Mouse (Mus musculus) forebrain, embryonic 10.5 days (tissue): ENCODE results near the gene Plxnd1. TPM values are rescaled to one million over a fixed set of nuclear protein-coding genes. Genes with fewer than 3 reads are reported as not detected.
A peak's percentile ranks its signal among the peaks of the same experiment; 100 is the strongest.

Experiments
- DNase-seq: peaks from one replicate; pipeline ENCODE4 v3.0.0-alpha.2; 2017; ENCODE audit warnings: low spot score; ENCODE audit errors: extremely low spot score
- H3K27ac ChIP-seq: fragments of 300-500 bp; sonication (generic); 2 replicates; pipeline ENCODE4 v1.5.1; 2016; ENCODE audit warnings: mild to moderate bottlenecking
- H3K27me3 ChIP-seq: fragments of 300-500 bp; sonication (generic); 2 replicates; pipeline ENCODE4 v1.6.1; 2016; ENCODE audit warnings: mild to moderate bottlenecking; ENCODE audit not compliant: poor library complexity, severe bottlenecking
- H3K36me3 ChIP-seq: fragments of 300-500 bp; sonication (generic); replicated peaks from 2 replicates; pipeline ENCODE4 v1.6.1; 2016; ENCODE audit warnings: mild to moderate bottlenecking, moderate library complexity
- H3K4me1 ChIP-seq: fragments of 300-500 bp; sonication (generic); 2 replicates; pipeline ENCODE4 v1.6.1; 2016
- H3K4me3 ChIP-seq: fragments of 300-500 bp; sonication (generic); 2 replicates; pipeline ENCODE4 v1.5.1; 2016; ENCODE audit warnings: mild to moderate bottlenecking, moderate library complexity
- H3K9me3 ChIP-seq: fragments of 300-500 bp; sonication (generic); 2 replicates; pipeline ENCODE4 v1.6.1; 2016; ENCODE audit warnings: mild to moderate bottlenecking, moderate library complexity
- WGBS: fragments of 180-500 bp; shearing (Covaris S2); methylation state at CpG from one replicate; pipeline ENCODE4 v1.1.7; 2016; 5-methylcytosine and 5-hydroxymethylcytosine counted together
- polyA plus RNA-seq: library from polyadenylated mRNA; unstranded; fragments of >200 nt; fragmentation: Nextera tagmentation; extraction: Ambion mirVana; gene quantifications from 2 replicates; pipeline ENCODE4 v1.2.1, GENCODE M21; 2016

Gene Plxnd1
- 23.9 and 28.0 TPM in 2 replicates for polyA plus RNA-seq

- H3K27me3 ChIP-seq: peaks cover 71% of the 10 kb centered on the region
- H3K9me3 ChIP-seq: no peaks in the 10 kb centered on the region
- H3K4me3 ChIP-seq: peak within 1 kb of the TSS; percentile 62
- DNase-seq: peak; percentile 87
- H3K36me3 ChIP-seq: no peaks in the 10 kb centered on the region
- H3K4me1 ChIP-seq: peaks cover 80% of the 10 kb centered on the region
- peak within 1 kb of the TSS; percentile 75 for H3K27ac ChIP-seq
- WGBS: 2% methylated on average over 49 of the region's 51 CpGs
These were observed at the start of gene Plxnd1 for GRCm38 (mm10) chr6:115994877-115995520. Gene Plxnd1, minus strand, starts transcription at chr6:115995005.

DNA sequence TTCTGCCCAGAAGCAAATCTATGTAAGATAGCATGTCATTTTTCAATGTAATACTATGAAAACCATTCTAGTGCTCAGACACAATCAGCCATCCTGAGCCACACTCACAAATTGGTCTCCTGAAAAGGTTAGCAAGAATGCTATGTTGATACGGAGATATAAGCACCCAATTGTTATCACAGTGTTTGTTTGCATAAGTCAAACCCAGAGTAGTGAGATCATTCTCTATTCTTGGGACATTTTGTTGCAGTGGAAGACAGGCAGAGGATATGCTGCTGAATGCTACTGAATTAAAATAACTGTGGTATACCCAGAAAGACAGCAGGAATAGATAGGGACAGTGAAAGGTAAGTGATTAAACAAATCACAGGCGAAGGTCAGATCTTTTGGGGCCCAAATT, 49.2 kb upstream of the Plxnd1 start:
- 86% methylated on average over 2 of the region's 2 CpGs for WGBS
- H3K4me3 ChIP-seq: no peak overlapping the region
- H3K36me3 ChIP-seq: peaks cover 11% of the 10 kb centered on the region
- DNase-seq: no peak
- H3K27me3 ChIP-seq: no peaks in the 10 kb centered on the region
- peaks cover 6% of the 10 kb centered on the region; the same call in 1 of the 2 replicates for H3K4me1 ChIP-seq
- H3K9me3 ChIP-seq: peaks cover 3% of the 10 kb centered on the region
- no peak overlapping the region for H3K27ac ChIP-seq

- Histone ChIP-seq H3K36me3 (peaks cover 8% of the 10 kb centered on the region), H3K9me3 (peaks cover 3% of the 10 kb centered on the region), H3K4me1 (no peaks in the 10 kb centered on the region), H3K4me3 (no peak overlapping the region), H3K27me3 (no peaks in the 10 kb centered on the region), H3K27ac (no peak overlapping the region)
- no peak for DNase-seq
- 89% methylated on average over 2 of the region's 2 CpGs for WGBS
These were observed 43.4 kb upstream of the Plxnd1 start for GRCm38 (mm10) chr6:116038222-116038621.

DNA sequence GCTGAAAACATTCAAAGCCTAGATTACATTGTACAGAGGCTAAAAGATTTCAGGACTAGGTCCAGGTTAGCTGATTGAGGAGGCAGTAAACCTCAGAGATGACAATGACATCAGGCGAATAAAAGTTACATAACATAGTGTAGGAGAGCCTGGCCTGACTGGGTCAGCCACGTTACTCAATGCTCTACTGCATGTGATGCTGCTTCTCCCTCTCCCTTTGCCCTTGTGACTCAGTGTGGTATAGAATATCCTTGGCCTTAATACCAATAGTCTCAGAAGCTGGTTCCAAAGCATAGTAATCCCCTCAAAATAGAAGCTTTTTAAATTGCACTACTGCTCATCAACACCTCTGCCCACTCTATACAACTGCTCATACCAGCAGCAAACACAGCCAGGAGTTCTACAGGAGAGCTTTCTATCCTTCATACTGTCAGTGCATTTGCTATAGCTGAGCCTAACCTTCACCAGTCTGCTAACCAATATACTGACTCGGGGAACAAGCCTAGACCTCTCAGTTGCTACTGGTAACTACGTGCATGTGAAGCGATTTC, 42.6 kb upstream of the Plxnd1 start:
- WGBS: 87% methylated on average over 5 of the region's 5 CpGs
- no peaks in the 10 kb centered on the region for H3K9me3 ChIP-seq
- no peaks in the 10 kb centered on the region for H3K36me3 ChIP-seq
- no peak overlapping the region for H3K27ac ChIP-seq
- no peaks in the 10 kb centered on the region for H3K4me1 ChIP-seq
- H3K4me3 ChIP-seq: no peak overlapping the region
- no peaks in the 10 kb centered on the region for H3K27me3 ChIP-seq
- no peak for DNase-seq

- WGBS: 89% methylated on average over 2 of the region's 2 CpGs
These were observed 41.8 kb upstream of the Plxnd1 start for GRCm38 (mm10) chr6:116036555-116036954.

GRCm38 (mm10) chr6:116031052-116031451, 36.2 kb upstream of the Plxnd1 start:
- H3K27ac ChIP-seq: no peak overlapping the region
- H3K4me3 ChIP-seq: no peak overlapping the region
- H3K36me3 ChIP-seq: no peaks in the 10 kb centered on the region
- no peaks in the 10 kb centered on the region for H3K9me3 ChIP-seq
- WGBS: 92% methylated on average over 5 of the region's 5 CpGs
- no peaks in the 10 kb centered on the region for H3K4me1 ChIP-seq
- no peaks in the 10 kb centered on the region for H3K27me3 ChIP-seq
- no peak for DNase-seq

More at GRCm38 (mm10) chr6:116036555-116036954, 41.8 kb upstream of the Plxnd1 start:
- no peak for DNase-seq
- no peaks in the 10 kb centered on the region for H3K27me3 ChIP-seq
- H3K36me3 ChIP-seq: no peaks in the 10 kb centered on the region
- no peaks in the 10 kb centered on the region for H3K4me1 ChIP-seq
- no peak overlapping the region for H3K4me3 ChIP-seq
- no peak overlapping the region for H3K27ac ChIP-seq
- no peaks in the 10 kb centered on the region for H3K9me3 ChIP-seq

DNA sequence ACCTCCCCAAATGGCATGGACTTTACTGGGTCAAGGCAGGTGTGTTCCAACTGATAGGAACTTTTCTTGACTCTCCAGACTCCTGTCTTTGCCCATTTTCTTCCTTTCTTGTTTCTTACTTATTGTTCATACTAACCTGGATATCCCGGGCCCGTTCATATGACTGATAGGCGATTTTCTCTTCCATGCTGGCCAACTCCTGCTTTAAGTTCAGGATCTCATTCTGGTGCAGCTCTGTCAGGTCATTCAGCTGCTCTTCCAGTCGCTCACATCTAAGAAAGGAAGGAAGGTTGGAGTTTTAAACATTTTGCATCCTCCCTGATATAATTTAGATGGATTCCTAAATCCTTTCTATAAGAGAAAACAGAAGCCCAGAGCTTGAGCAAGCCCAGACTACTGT, 29.9 kb upstream of the Plxnd1 start:
- 91% methylated on average over 4 of the region's 4 CpGs for WGBS
- no peak overlapping the region for H3K4me3 ChIP-seq
- H3K27me3 ChIP-seq: no peaks in the 10 kb centered on the region
- no peak for DNase-seq
- peaks cover 42% of the 10 kb centered on the region for H3K36me3 ChIP-seq
- H3K9me3 ChIP-seq: peaks cover 9% of the 10 kb centered on the region
- H3K27ac ChIP-seq: no peak overlapping the region
- H3K4me1 ChIP-seq: no peaks in the 10 kb centered on the region

DNA sequence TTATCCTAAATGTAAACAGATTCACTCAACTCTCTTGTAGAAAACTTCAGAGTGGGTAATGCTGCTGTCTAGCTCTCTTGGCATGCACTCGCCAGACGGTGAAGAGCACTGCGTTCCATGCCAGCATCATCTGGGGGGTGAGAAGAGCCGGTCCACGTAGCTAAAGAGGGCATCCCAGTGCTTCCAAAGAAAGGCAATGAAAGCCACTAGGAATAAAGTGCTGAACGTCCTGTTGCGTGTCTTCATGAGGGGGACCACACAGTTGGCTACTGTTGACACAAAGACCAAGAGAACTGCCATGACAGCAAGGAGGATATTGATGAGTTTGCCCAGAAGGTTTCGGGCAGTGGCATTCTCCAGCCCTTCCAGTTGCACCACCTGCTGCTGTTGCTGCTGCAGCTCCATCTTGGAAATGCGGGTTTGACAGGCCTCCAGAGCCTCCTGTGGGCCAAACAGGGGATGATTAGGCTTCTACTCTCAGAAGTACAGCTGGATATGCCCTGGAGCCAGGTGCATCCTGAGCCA, 27.2 kb upstream of the Plxnd1 start:
- H3K9me3 ChIP-seq: peaks cover 9% of the 10 kb centered on the region
- H3K4me1 ChIP-seq: no peaks in the 10 kb centered on the region
- H3K4me3 ChIP-seq: no peak overlapping the region
- no peaks in the 10 kb centered on the region for H3K27me3 ChIP-seq
- 88% methylated on average over 9 of the region's 9 CpGs for WGBS
- no peak for DNase-seq
- H3K27ac ChIP-seq: no peak overlapping the region
- H3K36me3 ChIP-seq: peaks cover 42% of the 10 kb centered on the region

GRCm38 (mm10) chr6:116015902-116016301, 21.1 kb upstream of the Plxnd1 start:
- Histone ChIP-seq H3K4me3 (no peak overlapping the region), H3K27ac (no peak overlapping the region), H3K27me3 (no peaks in the 10 kb centered on the region), H3K4me1 (peaks cover 7% of the 10 kb centered on the region), H3K9me3 (no peaks in the 10 kb centered on the region), H3K36me3 (peaks cover 12% of the 10 kb centered on the region; the same call in 1 of the 2 replicates)
- WGBS: 89% methylated on average over 3 of the region's 3 CpGs
- no peak for DNase-seq

- Histone ChIP-seq H3K4me3 (no peak overlapping the region), H3K4me1 (peaks cover 7% of the 10 kb centered on the region), H3K36me3 (no peaks in the 10 kb centered on the region), H3K27me3 (no peaks in the 10 kb centered on the region), H3K27ac (no peak overlapping the region), H3K9me3 (no peaks in the 10 kb centered on the region)
- 92% methylated on average over 6 of the region's 6 CpGs for WGBS
- no peak for DNase-seq
These were observed 19.3 kb upstream of the Plxnd1 start for GRCm38 (mm10) chr6:116014111-116014510.

- H3K4me3 ChIP-seq: no peak overlapping the region
- DNase-seq: no peak
- no peaks in the 10 kb centered on the region for H3K27me3 ChIP-seq
- no peak overlapping the region for H3K27ac ChIP-seq
- peaks cover 7% of the 10 kb centered on the region for H3K4me1 ChIP-seq
- H3K9me3 ChIP-seq: no peaks in the 10 kb centered on the region
- WGBS: 83% methylated on average over 3 of the region's 3 CpGs
- no peaks in the 10 kb centered on the region for H3K36me3 ChIP-seq
These were observed 18.9 kb upstream of the Plxnd1 start for GRCm38 (mm10) chr6:116013687-116014086.

DNA sequence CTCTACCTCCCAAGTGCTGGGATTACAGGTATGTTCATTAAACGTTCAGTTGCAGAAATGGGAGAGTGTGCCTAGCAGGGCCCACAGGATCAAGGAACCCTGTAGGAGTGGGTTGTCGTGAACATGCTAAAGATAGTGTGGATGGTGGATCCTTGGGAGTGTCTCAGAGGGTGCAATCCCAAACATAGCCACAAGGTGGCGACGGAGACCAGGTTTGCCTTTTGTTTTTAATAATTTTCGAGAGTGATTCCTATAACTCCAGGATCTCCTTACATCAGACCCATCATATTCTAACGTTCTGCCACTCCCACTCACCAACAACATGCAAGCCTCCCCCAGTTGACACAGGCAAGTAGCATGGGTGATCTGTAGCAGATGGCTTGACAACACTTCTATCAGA, 15.7 kb upstream of the Plxnd1 start:
- Histone ChIP-seq H3K4me3 (no peak overlapping the region), H3K27me3 (peaks cover 10% of the 10 kb centered on the region), H3K27ac (no peak overlapping the region), H3K36me3 (no peaks in the 10 kb centered on the region), H3K9me3 (no peaks in the 10 kb centered on the region), H3K4me1 (peaks cover 34% of the 10 kb centered on the region)
- peak; percentile 76 for DNase-seq
- 15% methylated on average over 6 of the region's 6 CpGs for WGBS

DNA sequence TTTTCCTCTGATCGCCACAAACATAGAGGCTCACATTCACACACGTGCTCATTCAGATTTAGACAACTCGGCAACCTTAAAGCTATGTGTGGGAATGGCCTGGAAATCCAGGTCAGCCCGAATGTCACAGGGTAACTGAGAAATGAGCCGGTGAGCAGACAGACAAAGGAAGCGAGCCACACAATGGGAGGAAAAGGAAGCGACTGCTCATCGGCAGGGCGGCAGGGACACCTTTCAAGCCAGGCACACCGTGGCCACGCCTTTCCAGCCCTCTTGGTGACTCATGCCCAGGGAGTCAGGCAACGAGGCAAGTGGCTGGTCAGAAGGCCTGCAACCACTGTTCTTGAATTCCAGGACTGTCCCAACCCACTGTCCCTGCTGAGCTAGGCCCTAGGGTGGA, 14.6 kb upstream of the Plxnd1 start:
- DNase-seq: no peak
- 56% methylated on average over 12 of the region's 12 CpGs for WGBS
- peaks cover 10% of the 10 kb centered on the region for H3K27me3 ChIP-seq

More for the DNA sequence above, 14.6 kb upstream of the Plxnd1 start:
- Histone ChIP-seq H3K36me3 (no peaks in the 10 kb centered on the region), H3K27ac (no peak overlapping the region), H3K9me3 (no peaks in the 10 kb centered on the region), H3K4me1 (peaks cover 43% of the 10 kb centered on the region), H3K4me3 (no peak overlapping the region)
